Mouse (Mus musculus): Measurements from ENCODE around the gene Pdzd7. TPM values are rescaled to one million over a fixed set of nuclear protein-coding genes. Genes with fewer than 3 reads are reported as not detected.

Gene Pdzd7
- polyA plus RNA-seq, 2 experiments = 0.26 to 0.85 TPM

GRCm38 (mm10) chr19:45057724-45058112 lies 12.2 kb upstream of the Pdzd7 start:
- Histone ChIP-seq H3K36me3 (ENCODE audit: control insufficient read depth, insufficient read depth, low read length) (peaks cover 21% of the 10 kb centered on the region), H3K4me3 (replicated peaks; ENCODE audit: low read length) (peak overlapping the region; percentile 63), H3K27ac (replicated peaks; ENCODE audit: low read depth, low read length) (peak overlapping the region; percentile 96), H3K4me2 (replicated peaks; ENCODE audit: low read depth, low read length, severe bottlenecking) (peak overlapping the region; percentile 84), H3K27me3 (ENCODE audit: control insufficient read depth, insufficient read depth, low read length) (no peaks in the 10 kb centered on the region), H3K9ac (ENCODE audit: low read depth, low read length, severe bottlenecking) (peak overlapping the region; percentile 83), H3K4me1 (ENCODE audit: control insufficient read depth, insufficient read depth, low read length) (peaks cover 16% of the 10 kb centered on the region), H3K9me3 (ENCODE audit: control insufficient read depth, low read length) (no peaks in the 10 kb centered on the region)
- WGBS = 32% methylated on average over 7 of the region's 7 CpGs
- DNase-seq (ENCODE audit: low spot score) = no peak
- ATAC-seq (ENCODE audit: low FRiP score, low read depth) = no peak
- TF ChIP-seq POLR2A (IDR thresholded peaks at IDR 0.05; ENCODE audit: borderline replicate concordance, extremely low read depth, insufficient read depth, insufficient read length) = no peak

- ATAC-seq (ENCODE audit: low FRiP score, low read depth) (no peak), DNase-seq (ENCODE audit: low spot score) (no peak)
- H3K4me3 ChIP-seq (replicated peaks; ENCODE audit: low read length) = peak overlapping the region; percentile 63
- no peaks in the 10 kb centered on the region for H3K9me3 ChIP-seq (ENCODE audit: control insufficient read depth, low read length)
- H3K36me3 ChIP-seq (ENCODE audit: control insufficient read depth, insufficient read depth, low read length) = peaks cover 27% of the 10 kb centered on the region
- 74% methylated on average over 7 of the region's 7 CpGs for WGBS
- no peaks in the 10 kb centered on the region for H3K27me3 ChIP-seq (ENCODE audit: control insufficient read depth, insufficient read depth, low read length)
- peak overlapping the region; percentile 96 for H3K27ac ChIP-seq (replicated peaks; ENCODE audit: low read depth, low read length)
- H3K4me2 ChIP-seq (replicated peaks; ENCODE audit: low read depth, low read length, severe bottlenecking) = peak overlapping the region; percentile 84
- TF ChIP-seq POLR2A (IDR thresholded peaks at IDR 0.05; ENCODE audit: borderline replicate concordance, extremely low read depth, insufficient read depth, insufficient read length) = no peak
- H3K4me1 ChIP-seq (ENCODE audit: control insufficient read depth, insufficient read depth, low read length) = peaks cover 16% of the 10 kb centered on the region
- peak overlapping the region; percentile 83 for H3K9ac ChIP-seq (ENCODE audit: low read depth, low read length, severe bottlenecking)
These were observed 11.6 kb upstream of the Pdzd7 start for GRCm38 (mm10) chr19:45056908-45057698.

GRCm38 (mm10) chr19:45056364-45056763 lies 10.8 kb upstream of the Pdzd7 start:
- H3K9me3 ChIP-seq (ENCODE audit: control insufficient read depth, low read length) = no peaks in the 10 kb centered on the region
- no peak overlapping the region for H3K4me2 ChIP-seq (replicated peaks; ENCODE audit: low read depth, low read length, severe bottlenecking)
- H3K36me3 ChIP-seq (ENCODE audit: control insufficient read depth, insufficient read depth, low read length) = peaks cover 30% of the 10 kb centered on the region
- DNase-seq (ENCODE audit: low spot score) = peak; percentile 65
- H3K4me3 ChIP-seq (replicated peaks; ENCODE audit: low read length) = no peak overlapping the region
- peaks cover 16% of the 10 kb centered on the region for H3K4me1 ChIP-seq (ENCODE audit: control insufficient read depth, insufficient read depth, low read length)
- TF ChIP-seq POLR2A (IDR thresholded peaks at IDR 0.05; ENCODE audit: borderline replicate concordance, extremely low read depth, insufficient read depth, insufficient read length) = no peak
- H3K9ac ChIP-seq (ENCODE audit: low read depth, low read length, severe bottlenecking) = no peak overlapping the region
- 42% methylated on average over 4 of the region's 4 CpGs for WGBS
- no peaks in the 10 kb centered on the region for H3K27me3 ChIP-seq (ENCODE audit: control insufficient read depth, insufficient read depth, low read length)
- no peak for ATAC-seq (ENCODE audit: low FRiP score, low read depth)
- H3K27ac ChIP-seq (replicated peaks; ENCODE audit: low read depth, low read length) = no peak overlapping the region

- no peak overlapping the region for H3K4me3 ChIP-seq (replicated peaks; ENCODE audit: low read length)
- DNase-seq (ENCODE audit: low spot score) (no peak), ATAC-seq (ENCODE audit: low FRiP score, low read depth) (no peak)
- no peak for TF ChIP-seq POLR2A (IDR thresholded peaks at IDR 0.05; ENCODE audit: borderline replicate concordance, extremely low read depth, insufficient read depth, insufficient read length)
- H3K36me3 ChIP-seq (ENCODE audit: control insufficient read depth, insufficient read depth, low read length) = peaks cover 38% of the 10 kb centered on the region
- H3K9me3 ChIP-seq (ENCODE audit: control insufficient read depth, low read length) = no peaks in the 10 kb centered on the region
- WGBS = 84% methylated on average over 6 of the region's 6 CpGs
- no peaks in the 10 kb centered on the region for H3K27me3 ChIP-seq (ENCODE audit: control insufficient read depth, insufficient read depth, low read length)
- H3K4me2 ChIP-seq (replicated peaks; ENCODE audit: low read depth, low read length, severe bottlenecking) = no peak overlapping the region
- no peak overlapping the region for H3K27ac ChIP-seq (replicated peaks; ENCODE audit: low read depth, low read length)
- H3K4me1 ChIP-seq (ENCODE audit: control insufficient read depth, insufficient read depth, low read length) = peaks cover 16% of the 10 kb centered on the region
- no peak overlapping the region for H3K9ac ChIP-seq (ENCODE audit: low read depth, low read length, severe bottlenecking)
These were observed 9.6 kb upstream of the Pdzd7 start for GRCm38 (mm10) chr19:45054892-45055690.

GRCm38 (mm10) chr19:45053451-45053850 lies 7.9 kb upstream of the Pdzd7 start:
- Histone ChIP-seq H3K4me2 (replicated peaks; ENCODE audit: low read depth, low read length, severe bottlenecking) (no peak overlapping the region), H3K9ac (ENCODE audit: low read depth, low read length, severe bottlenecking) (no peak overlapping the region), H3K36me3 (ENCODE audit: control insufficient read depth, insufficient read depth, low read length) (peaks cover 38% of the 10 kb centered on the region), H3K9me3 (ENCODE audit: control insufficient read depth, low read length) (no peaks in the 10 kb centered on the region), H3K4me1 (ENCODE audit: control insufficient read depth, insufficient read depth, low read length) (peaks cover 18% of the 10 kb centered on the region), H3K4me3 (replicated peaks; ENCODE audit: low read length) (no peak overlapping the region), H3K27ac (replicated peaks; ENCODE audit: low read depth, low read length) (no peak overlapping the region), H3K27me3 (ENCODE audit: control insufficient read depth, insufficient read depth, low read length) (no peaks in the 10 kb centered on the region)
- TF ChIP-seq POLR2A (IDR thresholded peaks at IDR 0.05; ENCODE audit: borderline replicate concordance, extremely low read depth, insufficient read depth, insufficient read length) = no peak
- DNase-seq (ENCODE audit: low spot score) (no peak), ATAC-seq (ENCODE audit: low FRiP score, low read depth) (no peak)
- WGBS = 88% methylated on average over 8 of the region's 8 CpGs

Data from limb, embryonic 14.5 days (tissue).